Mouse (Mus musculus): ENCODE data around the gene Acer1.

Acer1 gene

DNA sequence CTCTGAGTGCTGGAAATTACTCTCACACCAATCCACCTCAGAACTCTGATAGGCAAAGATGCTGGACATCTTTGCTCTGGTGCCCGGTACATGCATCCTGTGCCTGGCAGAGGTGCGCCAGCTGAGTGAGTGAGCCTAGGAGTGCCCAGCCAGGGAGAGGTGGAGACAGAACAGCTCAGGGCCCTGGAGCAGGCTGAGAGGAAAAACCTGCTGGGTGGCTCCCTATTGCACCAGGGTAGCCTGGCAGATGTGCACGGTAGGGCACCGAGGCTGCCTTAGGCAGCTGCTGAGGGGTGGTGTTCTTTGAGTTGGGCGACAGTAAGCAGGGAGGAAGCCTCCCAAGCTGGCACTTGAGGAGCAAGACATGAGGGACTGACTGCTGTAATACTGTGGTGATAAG is at the start of gene Acer1:
Gene Acer1, minus strand, starts transcription at position 114 of the 400 bp plus-strand sequence.
- no peak for DNase-seq (ENCODE audit: low spot score)

DNA sequence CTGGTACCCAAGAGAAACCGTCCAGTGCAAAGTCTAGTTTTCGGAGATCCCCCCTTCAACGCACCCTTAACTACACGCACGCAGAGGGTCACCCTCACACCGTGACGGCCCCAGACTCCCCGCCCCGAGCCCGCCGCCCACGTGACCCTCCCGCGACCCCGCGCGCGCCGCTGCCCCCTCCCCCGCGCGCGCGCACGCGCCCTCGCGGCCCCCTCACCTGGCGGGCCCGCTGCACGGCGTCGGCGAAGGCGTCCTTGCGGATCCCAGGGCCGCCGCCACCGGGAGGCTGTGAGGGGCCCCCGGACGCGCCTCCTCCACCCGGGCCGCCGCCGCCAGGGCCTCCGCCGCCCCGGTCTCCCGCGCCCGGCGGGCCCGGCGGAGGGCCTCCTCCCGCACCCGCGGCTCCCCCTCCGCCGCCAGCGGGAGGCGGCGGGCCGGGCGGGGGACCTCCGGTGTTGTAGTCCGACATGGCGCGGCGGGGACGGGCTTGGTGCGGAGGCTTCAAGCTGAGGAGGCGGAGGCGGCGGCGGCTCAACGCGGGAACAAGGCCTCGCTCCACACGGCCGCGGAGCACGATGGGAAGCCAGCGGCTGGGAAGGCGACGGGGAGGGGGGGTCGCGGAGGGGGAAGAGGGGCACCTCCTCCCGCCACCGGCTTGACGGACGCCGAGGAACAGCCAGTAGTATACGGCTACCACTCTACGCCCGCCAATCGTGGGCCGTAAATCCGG is 49.2 kb upstream of the Acer1 start, which contains the start of gene Khsrp:
Gene Khsrp, minus strand, starts transcription at position 592 of the 730 bp plus-strand sequence.
- DNase-seq (ENCODE audit: low spot score): peak; percentile 66

GRCm38 (mm10) chr17:57029691-57030090 is 47.8 kb upstream of the Acer1 start:
- no peak for DNase-seq (ENCODE audit: low spot score)

- no peak for DNase-seq (ENCODE audit: low spot score)
Observed at GRCm38 (mm10) chr17:57027471-57027870, 45.5 kb upstream of the Acer1 start.

- no peak for DNase-seq (ENCODE audit: low spot score)
Observed at GRCm38 (mm10) chr17:57020960-57021359, 39.0 kb upstream of the Acer1 start.

- no peak for DNase-seq (ENCODE audit: low spot score)
Observed at GRCm38 (mm10) chr17:57019693-57020092, 37.8 kb upstream of the Acer1 start.

DNA sequence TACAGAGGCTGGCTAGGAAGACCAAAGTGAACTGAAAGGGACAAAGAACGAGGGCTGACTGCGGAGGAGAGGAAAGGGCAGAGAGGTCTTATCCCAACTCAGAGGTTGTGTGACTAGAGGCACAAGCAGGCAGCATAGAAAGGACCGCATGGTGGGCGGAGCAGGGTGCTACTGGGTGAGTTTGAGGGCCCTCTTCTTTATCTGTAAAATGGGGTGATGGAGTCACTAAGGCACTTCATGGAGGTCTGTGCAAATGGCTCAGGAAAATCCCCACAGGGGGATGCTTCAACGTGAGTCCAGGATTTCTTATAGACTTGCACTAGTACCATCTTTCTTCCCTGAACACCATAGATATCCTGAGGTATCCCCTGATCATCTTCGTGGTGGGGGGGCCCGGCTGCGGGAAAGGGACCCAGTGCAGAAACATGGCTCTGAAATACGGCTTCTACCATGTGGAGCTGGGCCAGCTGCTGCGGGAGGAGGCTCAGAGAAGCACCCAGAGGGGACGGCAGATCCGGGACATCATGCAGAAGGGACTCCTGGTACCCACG is 30.4 kb upstream of the Acer1 start:
- DNase-seq (ENCODE audit: low spot score): no peak

- peak; percentile 99 for DNase-seq (ENCODE audit: low spot score)
Observed at GRCm38 (mm10) chr17:57011236-57012141, 29.6 kb upstream of the Acer1 start, which contains the start of the genes Gtf2f1 and Gm17949. Gene Gtf2f1 (minus strand): TSS chr17:57011288. Gene Gm17949 (plus strand): TSS chr17:57011469.

- DNase-seq (ENCODE audit: low spot score): no peak
Observed at GRCm38 (mm10) chr17:57010911-57011235, 28.9 kb upstream of the Acer1 start.

DNA sequence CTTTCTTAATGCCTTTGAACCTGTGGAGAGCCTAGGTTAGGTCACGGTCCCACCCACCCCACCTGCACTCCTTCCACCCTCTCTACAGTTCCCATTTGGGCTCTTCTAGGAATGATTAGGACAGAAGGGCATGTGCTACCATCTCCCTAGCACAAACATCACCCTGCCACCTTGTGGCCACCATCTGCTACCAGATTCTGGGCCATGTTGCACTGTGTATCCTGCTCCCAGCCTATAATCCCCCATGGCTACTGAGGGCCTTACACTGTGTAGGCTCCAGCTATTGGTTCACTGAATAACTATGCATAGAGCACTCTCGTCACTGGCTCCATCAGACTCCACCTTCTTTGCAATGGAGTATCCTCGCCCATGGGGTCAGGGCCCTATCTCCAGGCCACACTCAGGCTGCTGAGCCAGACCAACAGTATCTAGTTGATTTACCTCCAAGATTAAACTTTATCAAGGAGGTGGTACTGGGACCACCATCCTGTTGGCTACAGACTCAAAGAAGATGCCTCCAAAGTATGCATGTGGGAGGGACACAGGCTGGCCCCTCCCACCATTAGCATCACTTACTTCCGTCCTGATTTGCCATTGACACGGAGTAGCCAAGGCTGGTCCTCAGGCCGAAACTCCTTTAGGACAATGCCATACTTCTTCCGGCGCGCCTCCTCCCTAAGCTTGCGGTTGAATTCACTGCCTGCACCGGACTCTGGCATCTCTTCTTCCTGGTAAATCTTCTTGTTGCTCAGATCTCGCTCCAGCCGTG is 25.4 kb upstream of the Acer1 start:
- DNase-seq (ENCODE audit: low spot score): no peak

- DNase-seq (ENCODE audit: low spot score): no peak
Observed at GRCm38 (mm10) chr17:57003994-57004393, 22.1 kb upstream of the Acer1 start.

DNA sequence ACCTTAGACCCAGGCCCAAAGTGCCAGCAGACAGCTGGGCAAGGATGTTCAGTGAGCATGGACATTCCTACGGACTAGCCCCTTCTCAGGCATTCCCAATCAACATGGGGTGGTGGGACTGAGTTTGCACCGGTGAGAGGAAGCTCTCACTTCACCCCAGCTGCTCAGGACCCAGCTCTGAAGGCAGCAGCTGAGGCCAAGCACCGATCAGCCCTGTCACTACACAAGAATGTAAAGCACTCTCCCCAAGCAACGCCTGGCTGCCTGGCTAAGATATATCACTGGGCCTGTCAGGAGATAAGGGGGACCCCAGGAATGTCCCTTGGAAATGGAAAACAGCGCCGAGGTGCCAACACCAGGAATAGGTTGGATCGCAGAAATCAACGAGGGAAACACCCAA is 19.3 kb upstream of the Acer1 start:
- DNase-seq (ENCODE audit: low spot score): no peak

GRCm38 (mm10) chr17:56999968-57000609 is 18.2 kb upstream of the Acer1 start, which contains the start of gene Pspn:
Gene Pspn (minus strand): TSS chr17:57000018.
- DNase-seq (ENCODE audit: low spot score): no peak

GRCm38 (mm10) chr17:56999414-56999813 is 17.5 kb upstream of the Acer1 start:
- no peak for DNase-seq (ENCODE audit: low spot score)

DNA sequence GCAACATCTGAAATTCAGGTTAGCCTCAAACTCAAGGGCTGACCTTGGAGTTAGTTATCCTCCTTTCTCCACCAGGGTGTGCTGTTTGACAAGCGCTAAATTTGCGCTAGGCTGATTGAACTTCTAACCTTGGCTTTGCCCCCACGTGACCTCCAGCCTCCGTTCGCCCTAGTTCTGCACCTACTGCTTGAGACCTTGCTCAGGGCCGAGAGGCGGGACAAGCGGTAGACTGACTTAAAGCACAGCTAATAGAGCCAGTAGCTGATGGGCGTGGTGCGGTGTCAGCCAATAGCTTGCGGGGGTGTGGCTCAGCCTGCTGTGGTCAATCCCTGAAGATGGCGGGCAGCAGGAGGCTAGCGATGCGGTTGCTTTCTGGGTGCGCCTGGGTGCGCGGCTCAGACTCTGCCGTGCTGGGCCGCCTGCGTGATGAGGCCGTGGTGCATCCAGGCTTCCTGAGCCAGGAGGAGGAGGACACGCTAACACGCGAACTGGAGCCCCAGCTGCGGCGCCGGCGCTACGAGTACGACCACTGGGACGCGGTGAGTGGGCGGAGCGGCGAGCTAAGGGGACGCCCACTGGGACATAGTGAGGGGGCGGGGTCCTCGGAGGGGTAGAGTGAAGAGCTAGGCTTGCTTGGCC is 15.2 kb upstream of the Acer1 start, which contains the start of gene Alkbh7:
Gene Alkbh7, plus strand, starts transcription at position 311 of the 639 bp plus-strand sequence.
- peak; percentile 99 for DNase-seq (ENCODE audit: low spot score)

DNA sequence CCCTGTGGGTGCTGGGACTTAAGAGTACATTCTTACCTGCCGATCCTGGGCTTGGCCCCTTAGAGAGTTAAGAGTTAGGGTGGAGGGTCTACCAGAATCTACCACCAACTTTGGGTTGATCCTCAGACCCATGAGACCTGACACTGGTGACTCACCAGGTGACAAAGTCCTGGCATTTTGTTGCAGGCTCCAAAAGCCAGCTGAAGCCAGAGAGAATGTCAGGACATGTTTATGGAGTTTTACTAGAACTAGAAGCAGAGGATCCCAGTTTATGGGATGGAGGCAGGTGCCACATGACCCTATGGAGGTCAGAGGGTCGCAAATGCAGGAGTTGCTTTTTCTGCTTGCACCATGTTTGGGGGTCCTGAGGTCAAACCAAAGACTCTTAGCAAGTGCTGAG is 14.6 kb upstream of the Acer1 start:
- DNase-seq (ENCODE audit: low spot score): no peak

GRCm38 (mm10) chr17:56995046-56995445 is 13.1 kb upstream of the Acer1 start:
- DNase-seq (ENCODE audit: low spot score): no peak

DNA sequence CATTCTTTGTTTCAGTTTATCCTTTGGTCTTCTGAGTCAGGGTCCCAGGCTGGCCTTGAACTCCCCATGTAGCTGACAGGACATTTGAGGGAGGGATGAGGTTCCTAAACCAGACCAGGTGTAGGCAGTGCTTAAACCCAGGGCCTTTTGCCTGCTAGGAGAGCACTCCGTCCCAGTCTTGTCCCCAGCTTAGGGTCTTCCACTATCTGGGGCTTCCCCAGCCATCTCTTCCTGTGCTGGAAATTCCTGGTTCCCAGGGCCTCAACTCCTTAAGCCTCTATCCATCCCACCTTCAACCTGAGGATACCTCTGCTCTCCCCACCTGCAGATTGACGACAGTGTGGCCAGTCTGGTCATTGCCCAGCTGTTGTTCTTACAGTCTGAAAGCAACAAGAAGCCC is 9.0 kb upstream of the Acer1 start:
- no peak for DNase-seq (ENCODE audit: low spot score)

DNA sequence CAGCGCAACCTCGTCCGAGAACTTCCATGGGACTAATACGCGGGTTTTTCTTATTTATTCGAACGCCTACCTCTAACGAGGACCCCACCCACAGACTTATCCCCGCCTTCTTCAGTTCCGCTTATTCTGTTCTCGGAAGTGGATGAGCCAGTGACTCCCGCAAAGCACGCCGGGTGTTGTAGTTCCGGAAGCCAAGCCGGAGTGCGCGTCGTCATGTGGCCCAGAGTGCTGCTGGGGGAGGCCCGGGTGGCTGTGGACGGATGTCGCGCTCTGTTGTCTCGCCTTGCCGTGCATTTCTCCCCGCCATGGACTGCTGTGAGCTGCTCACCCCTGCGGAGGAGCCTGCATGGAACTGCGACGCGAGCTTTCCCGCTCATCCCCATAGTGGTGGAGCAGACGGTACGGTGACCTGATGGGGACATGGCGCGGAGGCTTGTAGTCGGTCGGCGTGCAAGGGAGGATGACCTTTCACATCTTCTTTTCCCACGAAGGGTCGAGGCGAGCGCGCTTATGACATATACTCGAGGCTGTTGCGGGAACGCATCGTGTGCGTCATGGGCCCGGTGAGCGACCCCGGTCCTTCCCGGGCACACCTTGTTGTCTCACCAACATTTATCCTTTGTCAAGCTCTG is 8.3 kb upstream of the Acer1 start, which contains the start of gene Clpp:
Gene Clpp, plus strand, starts transcription at position 191 of the 632 bp plus-strand sequence.
- DNase-seq (ENCODE audit: low spot score): peak; percentile 97

GRCm38 (mm10) chr17:56989467-56990114 is 7.7 kb upstream of the Acer1 start:
- DNase-seq (ENCODE audit: low spot score): peak; percentile 94
